Mouse (Mus musculus) neural tube, embryonic 13.5 days (tissue): ENCODE results near the gene Pdlim1. TPM values are rescaled to one million over a fixed set of nuclear protein-coding genes. Genes with fewer than 3 reads are reported as not detected.

Source experiments
- ATAC-seq: fragments of 200-750 bp; cut with Nextera tagmentation; 2 replicates; pipeline ENCODE4 v1.8.0; 2017; ENCODE audit warnings: low read depth, mild to moderate bottlenecking, moderate TSS enrichment, moderate library complexity
- H3K27ac ChIP-seq: fragments of 300-500 bp; sonication (generic); replicated peaks from 2 replicates; pipeline ENCODE4 v1.5.1; 2015; ENCODE audit warnings: moderate library complexity, mild to moderate bottlenecking, inconsistent platforms
- H3K27me3 ChIP-seq: fragments of 300-500 bp; sonication (generic); 2 replicates; pipeline ENCODE4 v1.6.1; 2015; ENCODE audit warnings: mild to moderate bottlenecking, inconsistent platforms
- H3K36me3 ChIP-seq: fragments of 300-500 bp; sonication (generic); 2 replicates; pipeline ENCODE4 v1.6.1; 2015; ENCODE audit warnings: mild to moderate bottlenecking, inconsistent platforms
- H3K4me1 ChIP-seq: fragments of 300-500 bp; sonication (generic); replicated peaks from 2 replicates; pipeline ENCODE4 v1.6.1; 2015; ENCODE audit warnings: inconsistent platforms
- H3K4me2 ChIP-seq: fragments of 300-500 bp; sonication (generic); 2 replicates; pipeline ENCODE4 v1.6.1; 2015; ENCODE audit warnings: inconsistent platforms, mild to moderate bottlenecking, moderate library complexity
- H3K4me3 ChIP-seq: fragments of 300-500 bp; sonication (generic); 2 replicates; pipeline ENCODE4 v1.5.1; 2015; ENCODE audit warnings: mild to moderate bottlenecking, inconsistent platforms
- H3K9ac ChIP-seq: fragments of 300-500 bp; sonication (generic); 2 replicates; pipeline ENCODE4 v1.6.1; 2015; ENCODE audit warnings: moderate library complexity, mild to moderate bottlenecking, inconsistent platforms
- H3K9me3 ChIP-seq: fragments of 300-500 bp; sonication (generic); 2 replicates; pipeline ENCODE4 v1.6.1; 2016; ENCODE audit warnings: inconsistent platforms
- WGBS: fragments of 180-500 bp; shearing (Covaris S2); methylation state at CpG from one replicate; pipeline ENCODE4 v1.1.7; 2015; 5-methylcytosine and 5-hydroxymethylcytosine counted together
- polyA plus RNA-seq: library from polyadenylated mRNA; unstranded; fragments of >200 nt; fragmentation: Nextera tagmentation; extraction: Ambion mirVana; gene quantifications from 2 replicates; pipeline ENCODE4 v1.2.1, GENCODE M21; 2015

Gene Pdlim1
- polyA plus RNA-seq: 26.2 and 27.3 TPM in 2 replicates

- no peaks in the 10 kb centered on the region for H3K36me3 ChIP-seq
- peak within 1 kb of the TSS; percentile 55 for H3K4me3 ChIP-seq
- under 1% methylated on average over 44 of the region's 54 CpGs for WGBS
- H3K27me3 ChIP-seq: peaks cover 41% of the 10 kb centered on the region
- no peak within 1 kb of the TSS for H3K27ac ChIP-seq
- H3K9ac ChIP-seq: peak within 1 kb of the TSS; percentile 61
- H3K9me3 ChIP-seq: no peaks in the 10 kb centered on the region
- H3K4me1 ChIP-seq: peaks cover 18% of the 10 kb centered on the region
- ATAC-seq: peak; percentile 73; the same call in 1 of the 2 replicates
- peak within 1 kb of the TSS; percentile 98 for H3K4me2 ChIP-seq
Observed at GRCm38 (mm10) chr19:40271308-40271892, at the start of gene Pdlim1. Pdlim1 (minus strand) TSS chr19:40271842.

- ATAC-seq: no peak
- H3K36me3 ChIP-seq: peaks cover 70% of the 10 kb centered on the region
- H3K9me3 ChIP-seq: no peaks in the 10 kb centered on the region
- 86% methylated on average over 3 of the region's 3 CpGs for WGBS
- H3K9ac ChIP-seq: no peak overlapping the region
- peaks cover 19% of the 10 kb centered on the region for H3K4me1 ChIP-seq
- no peak overlapping the region for H3K4me3 ChIP-seq
- H3K27me3 ChIP-seq: no peaks in the 10 kb centered on the region
- no peak overlapping the region for H3K4me2 ChIP-seq
- H3K27ac ChIP-seq: no peak overlapping the region
Observed at GRCm38 (mm10) chr19:40319199-40319598, 47.6 kb upstream of the Pdlim1 start.

- Histone ChIP-seq H3K27me3 (no peaks in the 10 kb centered on the region), H3K4me1 (peaks cover 12% of the 10 kb centered on the region), H3K36me3 (peaks cover 72% of the 10 kb centered on the region), H3K4me3 (no peak overlapping the region), H3K27ac (no peak overlapping the region), H3K9me3 (no peaks in the 10 kb centered on the region), H3K4me2 (no peak overlapping the region), H3K9ac (no peak overlapping the region)
- no peak for ATAC-seq
- WGBS: 38% methylated on average over 6 of the region's 6 CpGs
Observed at GRCm38 (mm10) chr19:40318511-40318910, 46.9 kb upstream of the Pdlim1 start.

GRCm38 (mm10) chr19:40317001-40317400 lies 45.4 kb upstream of the Pdlim1 start:
- H3K27me3 ChIP-seq: no peaks in the 10 kb centered on the region
- no peak for ATAC-seq
- WGBS: 70% methylated on average over 4 of the region's 4 CpGs
- no peaks in the 10 kb centered on the region for H3K4me1 ChIP-seq
- H3K9me3 ChIP-seq: no peaks in the 10 kb centered on the region
- no peak overlapping the region for H3K4me3 ChIP-seq
- peaks cover 74% of the 10 kb centered on the region for H3K36me3 ChIP-seq
- H3K4me2 ChIP-seq: no peak overlapping the region
- no peak overlapping the region for H3K9ac ChIP-seq
- H3K27ac ChIP-seq: no peak overlapping the region

GRCm38 (mm10) chr19:40314252-40314651 lies 42.6 kb upstream of the Pdlim1 start:
- 94% methylated on average over 11 of the region's 11 CpGs for WGBS
- H3K4me1 ChIP-seq: no peaks in the 10 kb centered on the region
- H3K27ac ChIP-seq: no peak overlapping the region
- ATAC-seq: no peak
- no peaks in the 10 kb centered on the region for H3K27me3 ChIP-seq
- H3K36me3 ChIP-seq: peaks cover 79% of the 10 kb centered on the region
- H3K9me3 ChIP-seq: no peaks in the 10 kb centered on the region
- no peak overlapping the region for H3K4me2 ChIP-seq
- H3K9ac ChIP-seq: no peak overlapping the region
- H3K4me3 ChIP-seq: no peak overlapping the region

- Histone ChIP-seq H3K4me1 (no peaks in the 10 kb centered on the region), H3K27me3 (no peaks in the 10 kb centered on the region), H3K9me3 (no peaks in the 10 kb centered on the region), H3K36me3 (peaks cover 80% of the 10 kb centered on the region), H3K27ac (no peak overlapping the region), H3K9ac (no peak overlapping the region), H3K4me2 (no peak overlapping the region), H3K4me3 (no peak overlapping the region)
- ATAC-seq: no peak
- WGBS: 96% methylated on average over 8 of the region's 8 CpGs
Observed at GRCm38 (mm10) chr19:40311631-40312030, 40.0 kb upstream of the Pdlim1 start.

GRCm38 (mm10) chr19:40310410-40311130 lies 38.9 kb upstream of the Pdlim1 start:
- no peak overlapping the region for H3K9ac ChIP-seq
- H3K9me3 ChIP-seq: no peaks in the 10 kb centered on the region
- no peaks in the 10 kb centered on the region for H3K27me3 ChIP-seq
- H3K27ac ChIP-seq: no peak overlapping the region
- H3K4me2 ChIP-seq: no peak overlapping the region
- H3K36me3 ChIP-seq: peaks cover 70% of the 10 kb centered on the region
- 86% methylated on average over 15 of the region's 15 CpGs for WGBS
- no peaks in the 10 kb centered on the region for H3K4me1 ChIP-seq
- no peak overlapping the region for H3K4me3 ChIP-seq
- no peak for ATAC-seq

- no peak overlapping the region for H3K9ac ChIP-seq
- H3K4me1 ChIP-seq: no peaks in the 10 kb centered on the region
- no peak overlapping the region for H3K27ac ChIP-seq
- WGBS: 93% methylated on average over 12 of the region's 12 CpGs
- H3K27me3 ChIP-seq: no peaks in the 10 kb centered on the region
- H3K4me2 ChIP-seq: no peak overlapping the region
- no peak overlapping the region for H3K4me3 ChIP-seq
- no peak for ATAC-seq
- no peaks in the 10 kb centered on the region for H3K9me3 ChIP-seq
- peaks cover 69% of the 10 kb centered on the region for H3K36me3 ChIP-seq
Observed at GRCm38 (mm10) chr19:40309911-40310310, 38.3 kb upstream of the Pdlim1 start.

GRCm38 (mm10) chr19:40307550-40307949 lies 35.9 kb upstream of the Pdlim1 start:
- Histone ChIP-seq H3K27ac (no peak overlapping the region), H3K4me3 (no peak overlapping the region), H3K4me2 (no peak overlapping the region), H3K27me3 (no peaks in the 10 kb centered on the region), H3K9ac (no peak overlapping the region), H3K4me1 (no peaks in the 10 kb centered on the region), H3K36me3 (peaks cover 50% of the 10 kb centered on the region), H3K9me3 (no peaks in the 10 kb centered on the region)
- ATAC-seq: no peak
- 88% methylated on average over 7 of the region's 7 CpGs for WGBS

- no peak for ATAC-seq
- H3K36me3 ChIP-seq: peaks cover 47% of the 10 kb centered on the region
- WGBS: 74% methylated on average over 2 of the region's 2 CpGs
Observed at GRCm38 (mm10) chr19:40306631-40307030, 35.0 kb upstream of the Pdlim1 start.

GRCm38 (mm10) chr19:40305456-40305855 lies 33.8 kb upstream of the Pdlim1 start:
- no peaks in the 10 kb centered on the region for H3K9me3 ChIP-seq
- ATAC-seq: no peak
- no peak overlapping the region for H3K4me3 ChIP-seq
- no peak overlapping the region for H3K4me2 ChIP-seq
- H3K36me3 ChIP-seq: peaks cover 44% of the 10 kb centered on the region
- H3K27ac ChIP-seq: no peak overlapping the region
- H3K4me1 ChIP-seq: peaks cover 6% of the 10 kb centered on the region
- no peak overlapping the region for H3K9ac ChIP-seq
- 83% methylated on average over 7 of the region's 7 CpGs for WGBS
- no peaks in the 10 kb centered on the region for H3K27me3 ChIP-seq

More at GRCm38 (mm10) chr19:40306631-40307030, 35.0 kb upstream of the Pdlim1 start:
- Histone ChIP-seq H3K27ac (no peak overlapping the region), H3K9me3 (no peaks in the 10 kb centered on the region), H3K4me1 (no peaks in the 10 kb centered on the region), H3K4me3 (no peak overlapping the region), H3K4me2 (no peak overlapping the region), H3K9ac (no peak overlapping the region), H3K27me3 (no peaks in the 10 kb centered on the region)

- Histone ChIP-seq H3K4me1 (peaks cover 21% of the 10 kb centered on the region), H3K27me3 (no peaks in the 10 kb centered on the region), H3K36me3 (peaks cover 39% of the 10 kb centered on the region), H3K27ac (no peak overlapping the region), H3K4me2 (no peak overlapping the region), H3K9ac (no peak overlapping the region), H3K4me3 (no peak overlapping the region), H3K9me3 (no peaks in the 10 kb centered on the region)
- 86% methylated on average over 9 of the region's 9 CpGs for WGBS
- ATAC-seq: no peak
Observed at GRCm38 (mm10) chr19:40302916-40303315, 31.3 kb upstream of the Pdlim1 start.
